Mouse (Mus musculus): Measurements from ENCODE around the gene 3110082I17Rik.

DNA sequence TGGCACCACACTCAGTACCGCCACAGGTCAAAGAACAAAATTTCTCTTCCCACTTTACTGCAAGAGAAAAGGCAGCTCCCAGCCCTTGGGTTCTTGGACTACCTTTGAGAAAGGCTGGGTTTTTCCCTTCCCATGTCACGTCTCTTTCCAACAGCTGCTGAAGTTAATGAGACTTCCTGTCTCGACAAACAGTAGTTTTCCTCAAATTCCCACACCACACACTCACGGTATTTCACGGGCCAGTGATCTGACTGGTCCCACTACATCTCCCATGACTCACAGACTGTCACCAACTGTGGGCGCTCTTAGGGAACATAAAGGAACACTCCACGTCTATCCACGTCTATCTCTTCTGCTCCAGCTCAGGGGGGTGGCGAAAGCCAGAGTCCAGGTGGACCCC, 35.1 kb downstream of the 3110082I17Rik start:
- no peak for TF ChIP-seq MAX (IDR thresholded peaks at IDR 0.05; ENCODE audit: low read length)
- TF ChIP-seq SMC3 (IDR thresholded peaks at IDR 0.05; ENCODE audit: low read depth, low read length): no peak
- no peak for TF ChIP-seq USF1 (IDR thresholded peaks at IDR 0.05; ENCODE audit: low read depth, low read length)
- TF ChIP-seq POLR2A (IDR thresholded peaks at IDR 0.05; ENCODE audit: low read depth, low read length): no peak
- TF ChIP-seq EP300 (IDR thresholded peaks at IDR 0.05; ENCODE audit: low read length): no peak
- no peak for TF ChIP-seq CTCF (conservative IDR thresholded peaks at IDR 0.05 in 1 of 2, IDR thresholded peaks at IDR 0.05 in 1 of 2; ENCODE audit: low read depth in 2 of 2, low read length in 2 of 2)
- no peak for TF ChIP-seq ZMIZ1 (IDR thresholded peaks at IDR 0.05; ENCODE audit: low read depth, low read length)
- no peak for TF ChIP-seq MAFK (IDR thresholded peaks at IDR 0.05; ENCODE audit: insufficient replicate concordance, low read length)
- TF ChIP-seq ZC3H11A (IDR thresholded peaks at IDR 0.05; ENCODE audit: low read depth, low read length): no peak
- no peak for TF ChIP-seq HCFC1 (IDR thresholded peaks at IDR 0.05; ENCODE audit: low read depth, low read length)

All from CH12.LX (cell line).